Mouse (Mus musculus) spleen, postnatal 10 days (tissue): ENCODE data around the gene Bcl2a1b.
"Not testable (repeated sequence)": the region's sequence is repeated elsewhere in the genome, so short reads cannot be mapped to it uniquely, and the experiment has no call there.

Experiments used
- DNase-seq, 2 experiments: peaks; one replicate each; pipeline ENCODE4 v3.0.0; 2021 to 2022; ENCODE audit warnings: low spot score in 2 of 2

Bcl2a1b gene

DNA sequence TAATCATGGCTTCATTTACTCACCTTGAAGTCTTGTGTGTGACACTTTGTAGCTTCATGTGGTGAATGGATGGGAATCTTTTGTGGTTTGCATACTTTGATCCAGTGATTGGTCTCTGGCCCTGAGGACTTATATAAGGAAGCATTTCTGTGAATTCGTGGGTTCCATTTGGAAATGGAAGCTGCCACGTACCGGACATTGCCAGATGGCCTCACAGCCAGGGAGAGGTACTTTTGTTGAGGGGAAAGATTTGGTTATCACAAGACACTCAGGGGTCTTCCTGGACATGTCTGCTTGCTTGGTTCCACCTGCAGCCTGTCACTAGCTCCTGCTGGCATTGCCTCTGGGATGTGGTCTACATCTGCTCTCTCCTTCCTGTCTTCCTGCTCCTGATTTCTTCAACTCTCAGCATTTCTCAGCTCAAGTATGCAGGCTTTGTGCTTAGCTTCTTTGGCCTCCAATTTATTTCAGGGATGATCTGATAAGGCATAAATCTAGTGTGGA is 41.6 kb downstream of the Bcl2a1b start:
- DNase-seq = not testable (repeated sequence)

- DNase-seq = no peak
Measured at GRCm38 (mm10) chr9:89253400-89253799, 54.4 kb downstream of the Bcl2a1b start.

DNA sequence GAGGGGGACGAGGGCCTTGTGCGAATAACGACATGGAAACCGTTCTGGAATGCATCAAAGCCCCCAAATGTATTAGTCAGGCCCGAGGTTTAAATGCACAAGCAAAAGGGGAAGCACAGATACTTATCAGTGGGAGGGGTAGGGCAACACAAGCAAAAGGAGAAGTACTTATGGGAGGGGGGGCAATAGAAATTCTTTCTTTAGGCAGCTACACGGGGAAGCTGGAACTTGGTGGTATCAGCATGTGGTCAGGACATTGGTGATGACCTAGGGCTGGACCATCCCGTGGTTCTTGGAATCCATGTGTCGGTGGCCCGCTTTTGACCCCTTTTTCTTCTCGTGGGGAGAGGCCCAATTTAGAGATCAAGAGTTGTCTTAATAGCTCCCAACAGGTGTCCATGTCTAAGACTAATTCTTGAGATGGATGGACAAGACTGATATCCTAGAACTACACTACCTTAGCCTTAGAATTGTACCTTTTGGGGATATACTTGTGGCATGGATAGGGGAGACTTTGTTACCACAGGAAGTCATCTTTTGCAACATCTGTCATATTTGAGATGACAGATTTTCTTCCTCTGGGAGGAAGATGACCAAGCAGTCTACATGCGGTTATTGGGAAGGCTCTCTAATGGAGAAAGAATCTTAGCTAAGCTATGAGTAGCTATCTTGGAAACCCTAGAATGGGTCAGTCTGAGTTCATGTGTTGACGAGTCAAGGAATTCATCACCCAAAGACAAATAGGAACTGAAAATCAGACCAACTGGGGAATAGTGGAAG is 57.7 kb downstream of the Bcl2a1b start:
- no peak for DNase-seq
